9 mouse cellular contexts compared by ENCODE assay signal in the genomic region with DNA sequence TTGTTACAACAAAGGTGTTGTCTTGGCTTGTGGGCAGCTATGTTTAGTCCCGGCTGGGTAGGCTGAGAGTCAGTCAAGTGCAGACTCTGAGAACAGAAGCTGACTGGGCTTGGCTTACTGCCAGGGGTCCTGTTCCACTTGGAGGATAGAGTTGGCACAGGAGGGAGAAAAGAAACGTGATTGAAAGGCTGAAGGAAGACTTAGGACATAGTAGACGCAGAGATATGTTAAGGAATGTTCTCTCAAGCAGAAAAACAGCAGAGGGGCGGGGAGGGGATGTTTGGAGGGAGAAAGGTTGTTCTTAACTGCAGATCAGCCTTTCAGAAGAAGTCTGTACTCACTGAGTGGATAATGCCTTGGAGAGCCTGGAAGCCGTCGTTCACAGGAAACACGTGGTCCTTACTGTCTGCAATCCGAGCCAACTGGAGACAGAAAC. TPM values are rescaled to one million over a fixed set of nuclear protein-coding genes. Genes with fewer than 3 reads are reported as not detected.
DNase-seq lines count a peak whose midpoint lies in the region; TF ChIP-seq lines count a peak whose summit lies in the region.
"Had no signal": no experiment of that assay in that cellular context is flagged by ENCODE, and none has a peak within 500 bp of the region (broad histone marks: within the 10 kb centered on the region; RNA-seq: fewer than 3 reads in every experiment).

No protein-coding gene starts in this region.

- peak; percentile 44 for DNase-seq in retina, postnatal 1 day
- no peak for DNase-seq in retina, embryonic 14.5 days (ENCODE audit: low spot score)
- peak; percentile 52 for DNase-seq in heart, adult 8-10 months (ENCODE audit: low spot score)
- DNase-seq in kidney, adult 2 months = peak; percentile 89
- DNase-seq in lung, postnatal 4 days = peak; percentile 84
- DNase-seq in frontal cortex, postnatal 14 days (ENCODE audit: low spot score in 2 of 2) = no peak
- no peak for DNase-seq in embryo, embryonic 10 days (ENCODE audit: low spot score)
- DNase-seq in right cerebral cortex, postnatal 36 days (ENCODE audit: low spot score in 2 of 2) = no peak

- H3K4me1 ChIP-seq in kidney, adult 2 months (ENCODE audit: control insufficient read depth, insufficient read depth, low read length) = no peaks in the 10 kb centered on the region

- no peak for TF ChIP-seq CTCF in kidney, adult 2 months (conservative IDR thresholded peaks at IDR 0.05; ENCODE audit: insufficient read depth, insufficient read length, low read depth, low read length)

- H3K27me3 ChIP-seq in kidney, adult 2 months (replicated peaks; ENCODE audit: control insufficient read depth, insufficient read depth, low read length) = no peaks in the 10 kb centered on the region

- no peak overlapping the region for H3K4me3 ChIP-seq in kidney, adult 2 months (ENCODE audit: insufficient read depth, low read depth, low read length)

- WGBS in kidney, adult 2 months = 9% methylated on average over 8 of the region's 8 CpGs

- H3K27ac ChIP-seq in kidney, adult 2 months (ENCODE audit: insufficient read depth, low read depth, low read length) = no peak overlapping the region

- TF ChIP-seq POLR2A in kidney, adult 2 months (IDR thresholded peaks at IDR 0.05; ENCODE audit: low read depth, low read length) = no peak

- H3K36me3 ChIP-seq in kidney, adult 2 months (ENCODE audit: control insufficient read depth, insufficient read depth, low read length) = no peaks in the 10 kb centered on the region

RNA-seq across cellular contexts. Expression of a gene that starts 53.3 kb away (rescaled TPM):
- 1 to 10 TPM; 5.6 to 6.6 (median 6.0) TPM for total RNA-seq in heart, adult 8-10 months (2022)
- 2.0 and 2.5 TPM in 2 replicates for polyA plus RNA-seq in kidney, adult 2 months (2012; rRNA removed)
- total RNA-seq: neutrophil, adult 5-6 weeks had no signal

Comparison
In these comparisons a context has a peak if more than half of its experiments do, and no peak if none do; other contexts are left out.
1. DNase-seq: peak in retina, postnatal 1 day (single experiment), heart, adult 8-10 months (single experiment), kidney, adult 2 months (single experiment) and lung, postnatal 4 days (2 of 2); none in retina, embryonic 14.5 days (single experiment), frontal cortex, postnatal 14 days (0 of 2), embryo, embryonic 10 days (single experiment) and right cerebral cortex, postnatal 36 days (0 of 2).